Mouse (Mus musculus): ENCODE measurements at regions not wholly inside any gene's neighbourhood (a gene's known extent, or its start where the extent isn't known, plus 50 kb on each side); places are given as distances from the start of the nearest gene placed in this dataset.

GRCm38 (mm10) chr12:27662723-27663122 is 320.3 kb upstream of the Sox11 start:
- TF ChIP-seq POLR2A (IDR thresholded peaks at IDR 0.05; ENCODE audit: low read depth, low read length) (no peak), CTCF (IDR thresholded peaks at IDR 0.05; ENCODE audit: extremely low read depth, insufficient read length, insufficient replicate concordance, low read depth, low read length) (no peak)

Measured in small intestine, adult 2 months (tissue).